Mouse (Mus musculus) erythroblast, adult 5-6 weeks (primary cell): Measurements from ENCODE around the gene Des. TPM values are rescaled to one million over a fixed set of nuclear protein-coding genes. Genes with fewer than 3 reads are reported as not detected.

Experiments used
- ATAC-seq: replicated peaks from 2 replicates; pipeline ENCODE4 v1.8.0; 2016; ENCODE audit warnings: moderate number of reproducible peaks, mild to moderate bottlenecking, moderate TSS enrichment, inconsistent platforms; ENCODE audit not compliant: poor library complexity, low FRiP score, severe bottlenecking
- total RNA-seq, 2 experiments: library from RNA; stranded (forward) in 1 of 2; stranded (reverse) in 1 of 2; fragments of 150-400 nt in 1 of 2; fragments of 200-764, 138-1000 nt in 1 of 2; gene quantifications; 2 replicates each; pipeline versions ENCODE4 v1.2.3 to v1.2.4; 2015 to 2017; ENCODE audit warnings: low replicate concordance in 2 of 2

Gene Des
- total RNA-seq, 2 experiments from 2014 or later, result not detected

- no peak for ATAC-seq
These were observed 20.8 kb downstream of the Des start for GRCm38 (mm10) chr1:75380951-75381350.

DNA sequence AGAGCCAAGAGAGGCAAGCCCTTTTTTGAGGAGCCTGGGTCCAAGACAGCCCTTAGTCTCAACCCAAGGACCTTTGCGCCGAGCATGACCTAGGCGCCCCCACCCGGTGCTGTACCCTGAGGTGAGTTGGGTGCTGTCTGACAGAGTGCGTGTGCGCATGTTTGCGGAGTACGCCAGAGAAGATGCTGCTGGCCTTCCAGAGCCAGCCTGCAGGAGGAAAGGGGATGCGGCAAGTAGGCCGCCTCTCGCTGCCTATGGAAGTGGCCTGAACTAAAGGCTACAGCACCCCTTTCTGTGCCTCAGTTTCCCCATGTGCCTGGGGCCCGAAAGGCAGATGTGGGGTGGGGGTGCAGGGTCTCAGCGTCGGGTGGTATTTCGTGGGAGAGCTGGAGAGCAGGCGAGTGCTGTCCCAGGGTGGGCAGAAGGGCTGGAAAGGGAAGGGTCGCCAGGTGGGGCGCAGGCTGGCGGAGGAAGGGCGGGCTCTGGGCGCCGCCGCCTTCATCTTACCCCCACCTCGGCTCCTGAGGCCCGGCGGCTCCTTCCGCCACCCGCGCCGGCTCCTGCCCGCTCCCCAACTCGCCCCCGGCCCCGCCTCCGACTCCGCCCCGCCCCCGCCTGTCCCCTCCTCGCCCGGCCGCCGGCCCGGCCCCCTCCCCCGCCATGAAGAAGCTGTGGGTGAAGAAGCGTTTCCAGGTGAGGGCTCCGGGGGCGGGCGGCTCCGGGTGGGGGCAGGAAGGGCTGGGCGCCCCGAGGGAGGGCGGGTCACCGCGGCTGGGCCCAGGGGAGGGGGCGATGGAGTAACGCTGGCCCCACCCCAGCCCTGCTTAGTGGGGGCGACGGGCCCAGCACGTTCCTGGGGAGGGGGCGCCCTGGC is 21.6 kb downstream of the Des start:
- no peak for ATAC-seq

DNA sequence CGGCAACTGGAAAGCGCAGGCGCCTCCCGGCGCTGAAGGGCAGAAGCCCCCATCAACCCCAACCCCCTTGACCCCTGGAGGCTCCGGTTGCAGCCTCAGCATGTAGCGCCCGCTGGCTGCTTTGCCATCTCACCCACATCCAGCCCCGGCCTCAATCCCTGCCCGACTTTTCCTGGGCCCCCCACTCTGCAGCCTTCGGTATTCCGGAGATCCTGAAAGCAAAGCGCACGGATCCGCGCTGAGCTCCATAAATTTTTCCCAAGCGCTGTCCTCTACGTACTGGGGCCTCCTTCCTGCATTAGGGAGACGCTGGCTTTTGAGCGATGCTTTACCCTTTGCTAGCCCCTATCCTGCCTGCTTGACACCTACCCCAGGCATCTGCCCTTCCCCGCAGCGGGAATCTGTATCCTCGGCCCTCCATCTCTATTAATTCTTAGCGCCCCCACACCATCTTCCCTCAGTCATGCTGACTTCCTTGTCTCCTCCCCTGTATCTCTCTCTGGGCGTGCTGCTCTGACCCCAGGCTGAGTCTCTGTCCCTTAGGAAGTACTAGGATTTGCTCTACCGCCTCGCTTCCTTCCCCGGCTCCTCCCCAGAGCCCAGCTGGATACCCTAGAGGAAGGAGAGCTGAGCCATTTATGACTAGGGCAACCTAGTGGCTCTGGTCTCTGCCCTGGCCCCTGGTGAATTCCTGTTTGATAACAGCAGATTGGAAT is 22.4 kb downstream of the Des start:
- ATAC-seq, result no peak

GRCm38 (mm10) chr1:75384470-75385141 is 24.5 kb downstream of the Des start:
- no peak for ATAC-seq

- no peak for ATAC-seq
These were observed 25.1 kb downstream of the Des start for GRCm38 (mm10) chr1:75385142-75385730.

GRCm38 (mm10) chr1:75386149-75386548 is 26.0 kb downstream of the Des start:
- ATAC-seq, result no peak

DNA sequence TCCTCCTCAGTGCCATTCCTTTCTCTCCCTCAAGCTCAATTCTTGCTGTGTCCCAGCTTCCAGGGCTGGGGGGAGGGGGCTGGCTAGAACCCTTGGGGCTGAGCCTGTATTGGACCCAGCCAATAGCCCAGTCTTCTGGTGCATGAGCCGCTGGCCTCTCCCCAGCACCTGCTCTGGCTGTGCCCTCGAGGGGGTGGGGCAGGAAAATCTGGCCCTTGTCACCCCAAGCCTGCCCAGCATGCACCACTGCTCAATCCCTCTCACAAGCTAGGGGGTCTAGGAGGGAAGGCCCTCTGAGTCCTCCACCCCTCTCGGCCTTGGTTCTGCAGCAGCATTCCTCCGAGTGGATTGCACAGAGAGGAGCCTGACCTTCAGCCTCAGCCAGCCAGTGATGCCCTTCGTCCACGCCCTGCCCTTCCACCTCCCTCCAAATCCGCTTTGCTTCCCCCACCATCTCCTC is 27.4 kb downstream of the Des start:
- no peak for ATAC-seq

GRCm38 (mm10) chr1:75387929-75388897 is 28.1 kb downstream of the Des start:
- ATAC-seq, result no peak

DNA sequence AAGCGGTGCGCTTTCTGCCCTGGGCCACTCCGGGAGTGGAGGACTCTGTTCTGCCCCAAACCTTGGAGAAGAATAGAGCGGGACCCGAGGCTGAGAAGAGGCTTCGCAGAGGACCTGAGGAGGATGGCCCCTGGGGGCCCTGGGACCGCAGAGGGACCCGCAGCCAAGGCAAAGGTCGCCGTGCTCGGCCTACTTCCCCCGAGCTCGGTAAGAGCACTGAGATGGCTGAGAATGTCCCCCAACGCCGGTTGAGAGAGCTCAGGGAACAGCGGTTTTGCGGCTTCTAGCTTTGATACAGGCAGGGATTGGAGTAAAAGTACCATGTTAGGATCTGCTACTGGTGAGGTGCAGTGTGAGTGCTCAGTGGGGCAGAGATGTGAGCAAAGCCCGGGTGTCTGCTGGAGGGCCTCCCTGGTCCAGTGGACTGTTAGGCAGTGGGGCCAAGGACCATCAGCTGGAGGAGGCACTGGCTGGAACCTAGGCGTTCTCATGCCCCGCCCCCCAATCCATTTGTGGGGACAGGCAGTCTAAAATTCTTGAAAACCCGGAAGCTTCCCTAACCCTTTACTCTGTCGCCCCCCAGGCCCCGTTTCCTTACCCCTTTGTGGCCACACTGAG is 28.9 kb downstream of the Des start:
- no peak for ATAC-seq

- no peak for ATAC-seq
These were observed 33.0 kb downstream of the Des start for GRCm38 (mm10) chr1:75393139-75393538.

- ATAC-seq, result no peak
These were observed 33.7 kb downstream of the Des start for GRCm38 (mm10) chr1:75393846-75394245.

DNA sequence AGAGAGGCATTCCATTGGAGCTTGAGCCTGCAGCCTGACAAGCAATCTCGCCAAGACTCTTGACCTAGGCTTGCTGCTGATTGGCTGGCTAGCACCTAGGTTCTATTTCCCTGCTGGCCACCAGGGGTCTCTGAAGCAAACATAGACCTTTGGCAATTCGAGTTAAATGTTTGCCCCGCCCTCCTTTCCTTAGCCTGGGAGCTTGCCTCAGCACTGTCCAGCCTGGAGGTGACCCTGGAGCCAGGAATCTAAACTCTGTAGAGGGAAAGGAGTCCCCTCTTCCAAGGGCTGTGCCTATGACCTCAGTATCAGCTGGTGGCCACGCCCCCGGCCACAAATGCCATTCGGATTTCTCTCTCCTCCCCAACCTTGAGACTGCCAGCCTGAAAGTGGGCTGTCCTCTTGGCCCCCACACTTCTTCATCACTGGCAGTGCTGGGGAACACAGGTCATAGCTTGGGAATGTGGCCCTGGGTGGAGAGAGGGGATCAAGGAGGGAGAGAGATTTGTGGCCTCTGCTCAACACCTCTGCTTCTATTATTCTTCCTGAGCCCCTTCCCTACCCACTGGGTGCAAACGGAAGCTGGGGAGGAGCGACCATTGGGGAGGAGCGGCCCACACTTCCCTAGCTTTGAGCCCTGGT is 38.8 kb downstream of the Des start:
- no peak for ATAC-seq

DNA sequence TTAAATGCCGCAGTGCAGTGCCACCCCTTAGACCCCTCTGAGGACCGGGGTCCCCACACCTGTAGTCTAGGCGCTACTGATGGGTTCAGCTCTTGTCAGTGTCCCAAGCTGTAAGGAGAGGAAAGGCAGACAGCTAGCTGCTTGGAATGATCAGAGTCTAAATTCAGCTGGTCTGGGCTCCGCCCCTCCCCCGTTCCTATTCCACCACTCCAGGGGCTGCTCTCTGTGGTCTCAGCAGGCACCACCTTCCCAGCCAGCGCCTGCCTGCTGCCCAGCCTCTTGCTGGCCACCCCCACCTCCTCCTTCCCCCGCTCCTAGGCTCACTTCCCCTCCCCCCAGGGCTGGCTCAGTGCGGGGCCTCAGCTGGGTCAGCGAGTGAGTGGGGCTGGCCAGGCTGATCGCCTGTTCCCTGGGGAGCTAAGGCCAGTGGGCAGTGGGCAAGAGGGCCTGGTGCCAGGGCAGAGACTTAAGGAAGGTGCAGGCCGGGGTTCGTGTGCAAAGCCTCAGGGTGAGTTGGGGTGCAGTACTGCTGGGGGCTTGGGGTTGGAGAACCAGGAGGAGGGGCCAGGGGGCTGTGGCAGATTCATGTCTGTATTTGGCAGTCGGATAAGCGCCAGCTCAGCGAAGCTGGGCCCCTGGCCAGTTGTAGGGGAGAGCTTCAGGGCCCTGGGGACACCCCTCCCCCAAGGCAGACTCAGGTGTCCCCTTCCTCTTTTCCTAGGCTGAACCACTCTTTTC is 39.8 kb downstream of the Des start:
- no peak for ATAC-seq

DNA sequence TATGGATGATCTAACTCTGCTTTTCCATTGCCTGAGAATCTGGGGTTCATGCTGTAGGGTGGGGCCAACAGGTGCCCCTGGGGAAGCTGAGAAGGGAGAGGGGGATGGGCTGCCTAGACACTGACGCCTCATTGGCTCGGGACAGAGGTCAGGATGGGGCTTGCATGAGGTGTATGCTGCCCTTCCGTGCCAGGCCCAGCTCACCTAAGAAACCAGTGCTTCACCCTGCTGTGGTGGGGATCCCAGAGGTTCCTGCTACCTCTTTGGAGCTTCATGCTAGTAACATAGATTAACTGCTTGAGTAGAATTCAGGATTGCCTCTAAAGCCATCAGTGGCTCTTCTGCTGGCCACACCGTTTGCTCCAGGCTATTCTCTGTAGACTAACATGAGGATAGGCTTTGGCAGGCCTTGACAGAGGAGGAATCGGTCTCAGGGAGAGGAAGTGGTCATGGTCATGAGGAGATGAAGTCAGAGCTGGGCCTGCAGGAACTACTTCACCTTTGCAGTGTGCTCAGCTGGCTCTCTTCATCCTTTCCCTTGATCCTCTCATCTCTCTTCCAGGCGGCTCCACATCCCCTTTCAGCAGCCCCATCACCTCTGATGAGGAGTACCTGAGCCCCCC is 40.5 kb downstream of the Des start:
- no peak for ATAC-seq

DNA sequence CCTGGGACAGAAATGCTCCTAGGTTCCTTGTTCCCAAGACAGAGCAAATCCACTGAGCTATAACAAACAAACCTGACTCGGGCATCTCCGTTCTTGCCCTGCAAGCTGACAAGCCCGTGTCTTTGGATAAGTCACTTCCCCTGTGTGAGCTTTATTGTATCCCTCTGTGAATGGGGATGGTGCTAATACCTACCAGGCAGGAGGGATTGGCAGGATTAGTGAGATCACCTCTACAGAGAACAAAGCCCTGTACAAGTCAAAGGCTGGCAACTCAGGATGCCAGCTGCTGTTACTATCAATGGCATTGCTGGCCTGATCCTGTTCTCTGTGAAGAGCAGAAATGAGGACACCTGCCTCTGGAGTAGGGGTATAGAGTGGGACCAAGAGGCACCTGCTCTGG is 45.4 kb downstream of the Des start:
- ATAC-seq, result no peak

- ATAC-seq, result no peak
These were observed 46.0 kb downstream of the Des start for GRCm38 (mm10) chr1:75406173-75406572.

DNA sequence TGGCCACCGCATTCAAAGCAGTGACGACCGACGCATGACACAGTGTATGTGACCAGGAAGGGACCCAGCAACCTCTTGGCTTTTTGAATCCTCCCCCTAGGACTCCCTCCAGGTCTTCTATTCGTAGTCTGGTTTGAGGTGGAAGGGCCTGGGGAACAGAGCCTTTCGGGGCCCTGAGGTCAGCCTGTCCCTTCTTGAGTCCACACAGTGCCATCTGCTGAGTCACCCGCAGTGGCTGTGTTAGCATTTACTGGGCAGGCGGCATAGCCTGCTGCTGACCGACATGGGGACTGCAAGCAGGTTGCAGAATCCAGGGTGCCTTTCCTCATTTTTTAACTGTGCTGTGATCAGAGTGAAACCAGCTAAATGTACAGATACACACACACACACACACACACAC is 46.9 kb downstream of the Des start:
- no peak for ATAC-seq
